Mouse (Mus musculus) lung, postnatal 0 days (tissue): ENCODE results near the gene E130114P18Rik.

Experiments
- CTCF ChIP-seq: IDR thresholded peaks from 2 replicates; pipeline ENCODE4 v1.5.1; 2016; ENCODE audit warnings: antibody characterized with exemption, mild to moderate bottlenecking
- EP300 ChIP-seq: IDR thresholded peaks from 2 replicates; pipeline ENCODE4 v1.6.1; 2016; ENCODE audit warnings: antibody characterized with exemption, mild to moderate bottlenecking, control low read depth

GRCm38 (mm10) chr4:97722666-97723065 lies 55.2 kb downstream of the E130114P18Rik start:
- no peak for TF ChIP-seq CTCF
- TF ChIP-seq EP300, result no peak
